Mouse (Mus musculus) frontal cortex, postnatal 14 days (tissue): ENCODE results near the gene Pak4.
"Not testable (repeated sequence)": the region's sequence is repeated elsewhere in the genome, so short reads cannot be mapped to it uniquely, and the experiment has no call there.

ENCODE experiments used
- DNase-seq, 2 experiments: peaks; one replicate each; pipeline ENCODE4 v3.0.0; 2022; ENCODE audit warnings: low spot score in 2 of 2

Gene Pak4

DNA sequence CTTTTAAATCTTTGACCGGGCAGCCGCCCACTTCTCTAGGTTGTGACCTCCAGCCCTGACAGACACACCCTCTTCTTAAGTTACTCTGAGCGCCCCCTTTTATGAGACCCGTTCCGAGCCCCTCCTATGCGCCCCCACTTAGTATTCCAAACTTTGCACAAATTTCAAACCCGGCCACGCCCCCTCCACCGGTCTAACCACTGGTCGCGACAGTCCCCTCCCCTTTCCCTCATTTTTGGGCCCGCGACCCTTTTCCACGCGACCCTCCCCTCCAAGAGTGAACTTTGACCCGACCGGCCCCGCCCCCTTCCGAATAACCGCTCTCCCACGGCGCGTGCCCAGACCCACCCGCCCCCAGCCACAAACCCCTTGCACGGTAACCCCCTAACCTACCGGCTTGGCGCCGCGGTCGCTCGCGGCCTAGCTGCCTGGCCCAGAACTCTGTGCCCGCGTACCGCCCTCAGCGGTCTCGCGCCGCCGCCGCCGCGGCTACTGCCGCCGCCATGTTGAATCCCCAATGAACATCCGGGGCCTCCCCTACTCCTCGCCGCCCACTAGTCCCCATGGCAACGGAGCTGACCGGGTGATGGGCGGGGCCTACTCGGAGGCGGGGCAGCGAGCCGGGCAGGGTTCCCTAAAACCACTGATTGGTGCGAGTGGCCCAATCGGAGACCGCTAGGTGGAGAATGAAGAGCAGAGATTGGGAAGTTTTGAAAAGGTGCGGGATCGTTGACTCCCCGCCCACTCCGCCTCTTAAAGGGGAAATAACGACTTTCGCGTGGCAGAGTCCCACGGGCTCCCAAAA lies at the start of gene Pak4, which contains the start of gene Samd4b:
Gene Pak4, minus strand, starts transcription at position 544 of the 805 bp plus-strand sequence.
Gene Samd4b, minus strand, starts transcription at position 503 of the 805 bp plus-strand sequence.
- DNase-seq = peak; percentile 98 to 99

DNA sequence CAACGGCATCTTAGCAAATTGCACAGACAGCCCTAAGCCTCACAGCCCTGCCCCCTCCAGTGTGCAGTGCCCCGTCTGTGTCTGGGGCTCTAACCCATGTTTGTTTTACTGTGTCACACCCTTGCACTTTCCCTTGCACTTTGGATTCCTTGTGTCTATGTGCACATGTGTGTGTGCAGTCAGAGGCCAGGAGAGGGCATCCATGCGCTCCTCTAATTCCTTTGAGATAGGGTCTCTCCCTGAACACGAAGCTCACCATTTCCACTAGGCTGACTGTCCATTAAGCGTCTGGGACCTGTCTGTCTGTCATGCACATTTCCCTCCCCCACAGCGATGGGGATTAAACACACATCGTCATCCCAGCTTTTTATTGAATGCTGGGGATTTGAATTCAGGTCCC lies 49.0 kb upstream of the Pak4 start:
- no peak for DNase-seq

DNA sequence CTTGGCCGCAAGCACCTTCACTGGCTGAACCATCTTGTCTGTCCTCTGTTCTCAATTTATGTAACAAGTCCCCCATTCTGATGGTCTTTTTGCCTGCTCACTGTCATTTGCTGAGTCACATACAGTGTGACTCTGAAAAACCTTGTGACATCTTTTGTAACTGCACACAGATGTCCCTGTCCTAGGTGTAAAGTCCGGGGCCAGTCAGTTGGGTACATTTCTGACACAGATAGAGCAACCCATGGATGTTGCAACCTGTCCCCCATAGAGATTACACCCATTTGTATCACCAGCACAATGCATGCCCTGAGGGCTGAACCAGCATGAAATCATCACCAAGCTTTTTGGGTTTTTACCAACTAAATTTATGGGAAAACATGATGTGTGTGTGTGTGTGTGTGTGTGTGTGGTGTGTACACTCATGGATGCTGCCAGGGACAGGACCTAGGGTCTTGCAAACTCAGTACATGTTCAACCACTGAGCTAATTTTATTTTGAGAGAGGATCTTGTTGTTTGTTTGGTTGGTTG lies 48.0 kb upstream of the Pak4 start:
- no peak for DNase-seq

DNA sequence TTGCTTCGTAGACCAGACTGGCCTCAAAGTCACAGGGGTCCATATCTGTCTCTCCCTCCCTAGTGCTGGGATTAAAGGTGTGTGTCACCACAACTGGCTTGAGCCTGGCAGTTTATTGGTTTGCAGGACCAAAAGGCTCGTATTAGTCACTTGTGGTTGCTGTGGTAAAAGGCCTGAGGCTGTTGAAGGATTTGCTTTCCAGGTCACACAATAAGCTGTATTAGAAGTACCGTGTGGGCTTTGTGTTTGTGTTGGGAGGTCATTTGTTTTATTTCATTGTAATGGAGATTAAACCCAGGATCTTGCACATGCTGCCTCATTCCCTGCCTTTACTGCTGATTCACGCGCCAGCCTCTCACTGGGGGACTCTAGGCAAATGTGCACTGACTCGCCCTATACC lies 47.4 kb upstream of the Pak4 start:
- no peak for DNase-seq

DNA sequence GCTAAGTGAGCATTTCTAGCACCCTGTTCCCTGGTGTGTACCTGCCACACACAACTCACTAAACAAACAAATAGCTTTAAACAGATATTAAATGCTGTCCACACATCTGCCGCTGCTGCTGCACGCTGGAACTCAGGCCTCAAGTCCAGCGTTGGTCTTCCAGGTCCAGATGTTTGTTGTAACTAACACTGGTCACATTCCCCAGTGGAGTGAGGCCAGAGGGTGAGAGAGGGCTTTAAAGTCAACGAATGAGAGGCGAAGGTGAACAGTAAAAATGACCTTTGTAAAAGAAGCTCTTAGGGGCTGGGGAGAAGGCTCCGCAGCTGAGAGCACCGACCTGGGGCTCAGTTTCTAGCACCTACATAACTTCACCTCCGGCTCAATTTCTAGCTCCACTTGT lies 43.6 kb upstream of the Pak4 start:
- DNase-seq = no peak

DNA sequence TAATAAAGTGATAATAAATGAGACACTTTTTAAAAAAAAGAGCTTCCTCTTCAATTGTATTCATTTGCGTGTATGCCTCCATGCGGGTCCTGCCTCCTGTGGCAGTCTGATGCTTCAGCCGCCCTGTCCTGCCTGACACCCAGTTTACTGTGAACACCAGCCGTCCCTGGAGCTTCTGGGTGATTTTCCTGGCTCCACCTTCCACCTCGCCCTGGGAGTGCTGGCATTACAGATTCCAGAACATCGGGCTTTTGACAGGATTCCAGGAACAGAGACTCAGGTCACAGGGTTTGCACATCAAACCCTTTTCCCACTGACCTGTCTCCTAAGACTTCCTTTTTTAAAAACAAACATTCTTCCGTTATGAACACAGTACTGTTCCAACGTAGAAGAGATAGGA lies 39.5 kb upstream of the Pak4 start:
- DNase-seq = no peak

DNA sequence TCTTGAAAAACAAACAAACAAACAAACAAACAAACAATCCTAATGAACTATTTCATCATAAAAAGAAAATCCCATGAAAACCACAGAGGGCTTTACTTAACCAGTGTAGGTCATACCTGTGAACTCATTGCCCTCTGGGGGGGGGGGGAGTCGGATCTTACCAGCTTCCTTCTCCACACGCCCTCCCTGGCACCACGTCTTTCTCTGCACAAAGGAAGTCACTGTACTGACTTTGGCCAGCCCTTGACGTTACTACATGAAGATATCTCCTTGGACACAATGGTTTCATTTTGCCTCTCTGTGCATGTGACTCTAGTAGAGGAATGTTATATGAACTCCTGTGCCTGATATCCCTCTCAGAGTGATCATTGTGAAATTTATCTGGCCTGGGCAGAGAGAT lies 36.1 kb upstream of the Pak4 start:
- no peak for DNase-seq

DNA sequence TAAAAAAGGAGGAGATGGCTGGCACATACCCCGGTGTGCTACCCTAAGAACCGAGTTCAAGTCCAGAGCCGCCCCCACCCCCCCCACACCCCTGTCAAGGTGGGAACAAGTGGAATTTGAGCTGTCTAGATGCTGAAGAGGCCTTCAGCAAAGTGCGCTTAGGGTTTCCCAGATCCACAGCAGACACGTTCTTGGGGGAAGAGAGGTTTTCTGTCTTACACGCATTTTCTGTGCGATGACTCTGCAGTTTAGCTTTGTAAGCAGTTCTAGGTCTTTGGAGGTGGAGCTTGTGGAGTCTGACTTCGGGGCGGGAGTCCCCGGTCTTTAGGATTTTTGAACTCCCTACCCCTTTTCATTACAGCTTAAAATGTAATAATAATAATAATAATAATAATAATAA lies 33.1 kb upstream of the Pak4 start, which contains the start of gene Acp7:
Gene Acp7, minus strand, starts transcription at position 260 of the 400 bp plus-strand sequence.
- no peak for DNase-seq

DNA sequence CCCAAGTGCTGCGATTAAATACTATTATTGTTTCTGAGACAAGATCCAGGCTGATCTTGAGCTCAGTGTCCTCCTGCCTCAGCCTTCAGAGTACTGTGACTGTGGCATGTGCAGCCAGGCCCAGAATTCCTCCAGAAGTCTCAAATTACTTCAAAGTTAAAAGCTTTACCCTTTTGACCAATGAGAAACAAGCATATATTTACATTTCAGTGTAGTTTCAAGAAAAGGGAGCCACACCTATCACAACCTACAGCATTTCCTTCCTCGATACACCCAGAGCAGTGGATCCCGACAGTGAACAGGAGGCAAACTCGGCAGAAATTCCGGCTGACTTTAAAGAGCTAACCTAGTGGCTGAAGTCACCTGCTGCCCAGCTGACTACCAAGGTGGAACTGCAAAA lies 26.8 kb upstream of the Pak4 start:
- DNase-seq = no peak

DNA sequence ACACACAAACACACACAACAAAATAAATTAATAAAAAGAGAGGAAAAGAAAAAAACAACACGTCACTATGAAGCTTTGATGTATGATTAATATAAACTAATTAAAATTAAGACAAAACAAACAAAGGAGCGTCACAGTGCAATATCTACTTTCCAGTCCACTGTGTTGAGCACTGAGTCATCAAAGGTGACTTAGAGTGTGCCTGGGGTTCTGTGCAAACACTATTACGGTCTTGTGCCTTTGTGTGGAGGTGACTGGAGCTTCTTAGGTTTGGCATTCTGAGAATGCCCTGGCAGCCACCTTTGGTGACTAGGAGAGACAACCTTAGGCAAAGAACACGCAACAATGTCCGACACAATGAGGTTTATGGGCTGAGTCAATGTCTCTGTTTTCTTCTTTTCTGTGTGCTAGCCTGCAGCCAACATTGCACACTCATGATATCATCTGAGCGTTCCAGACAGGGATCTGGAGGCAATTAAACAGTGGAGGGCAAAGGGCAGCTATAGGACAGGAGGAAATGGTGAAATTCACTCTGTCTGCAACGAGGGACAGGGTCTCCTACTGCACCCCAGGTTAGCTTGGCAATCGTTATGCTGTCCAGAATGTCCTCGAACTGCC lies 21.2 kb upstream of the Pak4 start:
- no peak for DNase-seq

DNA sequence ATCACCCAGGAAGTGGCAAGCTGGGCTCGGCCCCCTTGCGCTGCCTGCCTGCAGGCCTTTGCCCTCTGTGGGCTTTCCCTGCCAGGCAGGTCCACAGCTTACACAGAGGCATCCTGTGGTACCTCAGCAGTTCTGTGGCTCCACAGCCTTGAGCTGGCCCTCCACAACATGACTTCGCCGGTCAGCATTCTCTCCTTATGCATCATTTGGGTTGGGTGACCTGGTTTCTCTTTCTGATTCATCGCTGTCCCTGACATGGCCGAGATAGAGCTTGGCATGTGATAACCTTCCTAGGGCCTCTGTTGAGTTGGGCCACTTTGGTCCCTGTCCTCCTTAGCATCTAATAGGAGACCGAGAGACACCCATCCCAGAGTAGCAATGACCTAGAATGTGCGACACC lies 8.0 kb upstream of the Pak4 start:
- no peak for DNase-seq

DNA sequence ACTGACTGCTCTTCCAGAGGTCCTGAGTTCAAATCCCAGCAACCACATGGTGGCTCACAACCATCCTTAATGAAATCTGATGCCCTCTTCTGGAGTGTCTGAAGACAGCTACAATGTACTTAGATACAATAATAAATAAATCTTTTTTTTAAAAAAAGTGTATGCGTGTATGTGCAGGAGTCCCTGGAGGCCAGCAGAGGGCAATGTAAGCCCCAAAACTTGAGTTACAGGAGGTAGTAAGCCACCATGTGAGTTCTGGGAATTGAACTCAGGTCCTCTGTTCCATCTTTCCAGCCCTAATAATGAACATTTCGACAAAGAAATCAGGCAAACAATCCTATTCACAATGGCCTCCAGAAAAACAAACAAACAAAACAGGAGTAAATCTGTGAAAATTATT lies 5.8 kb upstream of the Pak4 start:
- DNase-seq = not testable (repeated sequence)

DNA sequence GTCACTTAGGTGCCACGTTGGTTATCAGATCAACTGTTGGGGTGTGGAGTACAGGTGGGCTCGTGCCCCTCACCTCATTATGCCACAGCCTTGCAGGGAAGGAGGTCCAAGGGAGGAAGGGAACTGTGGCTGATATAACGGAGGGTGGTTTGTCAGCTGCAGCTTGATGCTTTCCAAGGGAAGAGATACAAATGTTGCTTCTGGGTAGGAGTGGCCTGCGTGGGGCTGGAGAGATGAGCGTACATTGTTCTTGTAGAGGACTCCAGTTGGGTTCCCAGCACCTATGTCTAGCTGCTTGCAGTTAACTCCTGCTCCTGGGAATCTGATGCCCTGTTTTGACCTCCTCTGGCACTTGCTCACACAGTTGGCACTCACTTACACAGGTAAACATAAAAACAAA lies 5.2 kb upstream of the Pak4 start:
- no peak for DNase-seq

DNA sequence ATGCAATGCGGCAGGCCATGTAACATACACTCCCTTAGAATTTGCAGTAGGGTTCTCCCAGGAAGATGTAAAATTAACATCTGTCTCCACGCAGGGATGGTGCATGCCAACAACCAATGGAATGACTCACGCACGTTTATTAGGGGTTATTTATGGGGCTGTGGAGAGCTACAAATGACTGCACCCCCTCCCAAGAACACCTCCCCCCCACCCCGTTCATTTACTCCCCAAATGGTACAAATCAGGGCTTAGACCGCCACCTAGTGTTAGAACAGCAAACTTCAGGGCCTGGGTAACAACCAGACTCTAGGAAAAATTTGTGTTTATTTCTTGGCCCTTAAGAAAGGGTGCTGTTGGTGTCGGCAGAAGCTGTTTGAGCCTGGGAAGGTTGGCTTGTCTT lies 3.7 kb upstream of the Pak4 start:
- DNase-seq = peak in 1 of 2 experiments; percentile 65

DNA sequence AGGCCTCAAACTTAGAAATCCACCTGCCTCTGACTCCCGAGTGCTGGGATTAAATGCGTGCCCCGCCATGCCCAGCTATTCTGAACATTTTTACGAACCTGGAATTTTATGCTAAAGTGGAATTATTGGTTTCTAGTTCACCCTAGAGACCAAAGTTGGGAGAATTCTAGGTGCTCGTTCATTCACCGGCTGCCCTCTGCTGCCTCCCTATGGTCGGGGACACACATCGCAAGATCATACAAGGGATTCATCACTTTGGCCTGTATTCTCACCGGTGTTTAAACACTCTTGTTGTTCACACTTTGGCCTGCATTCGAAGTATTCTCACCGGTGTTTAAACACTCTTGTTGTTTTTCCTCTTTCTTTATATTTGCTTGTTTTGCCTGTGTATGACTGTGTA lies 3.0 kb upstream of the Pak4 start:
- peak; percentile 44 to 70 for DNase-seq

DNA sequence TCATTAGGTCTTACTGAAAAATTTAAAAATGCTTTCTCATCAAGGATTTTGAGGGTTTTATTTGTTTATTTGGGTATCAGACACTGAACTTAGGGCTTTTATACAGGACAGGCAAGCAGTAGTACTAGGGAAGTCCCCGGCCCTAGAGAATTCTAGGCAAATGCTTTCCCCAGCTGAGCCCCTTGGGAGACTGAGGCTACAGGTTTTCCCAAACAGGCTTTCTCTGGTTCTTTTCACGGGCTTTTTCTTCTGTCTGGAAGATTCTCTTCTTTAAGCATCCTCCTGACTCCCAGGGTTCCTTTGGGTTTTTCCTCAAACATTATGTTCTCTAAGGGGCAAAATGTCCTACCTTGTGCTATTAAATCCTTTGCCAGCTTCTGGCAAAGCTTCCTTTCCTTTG lies 966 bp upstream of the Pak4 start:
- no peak for DNase-seq

DNA sequence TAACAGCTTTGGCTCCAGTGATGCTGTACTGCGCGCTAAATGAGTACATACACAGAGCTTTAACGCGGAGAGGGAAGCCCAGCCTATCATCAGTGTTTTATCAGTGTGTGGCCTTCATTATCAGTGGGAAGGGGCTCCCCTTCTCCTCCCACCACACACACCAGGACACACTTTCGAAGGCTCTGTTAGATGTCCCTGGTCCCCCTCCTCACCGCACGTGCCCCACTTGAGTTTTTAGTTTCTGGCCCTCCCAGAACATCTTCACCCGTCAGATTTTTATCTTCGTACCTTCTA lies 761 bp downstream of the Pak4 start:
- no peak for DNase-seq

DNA sequence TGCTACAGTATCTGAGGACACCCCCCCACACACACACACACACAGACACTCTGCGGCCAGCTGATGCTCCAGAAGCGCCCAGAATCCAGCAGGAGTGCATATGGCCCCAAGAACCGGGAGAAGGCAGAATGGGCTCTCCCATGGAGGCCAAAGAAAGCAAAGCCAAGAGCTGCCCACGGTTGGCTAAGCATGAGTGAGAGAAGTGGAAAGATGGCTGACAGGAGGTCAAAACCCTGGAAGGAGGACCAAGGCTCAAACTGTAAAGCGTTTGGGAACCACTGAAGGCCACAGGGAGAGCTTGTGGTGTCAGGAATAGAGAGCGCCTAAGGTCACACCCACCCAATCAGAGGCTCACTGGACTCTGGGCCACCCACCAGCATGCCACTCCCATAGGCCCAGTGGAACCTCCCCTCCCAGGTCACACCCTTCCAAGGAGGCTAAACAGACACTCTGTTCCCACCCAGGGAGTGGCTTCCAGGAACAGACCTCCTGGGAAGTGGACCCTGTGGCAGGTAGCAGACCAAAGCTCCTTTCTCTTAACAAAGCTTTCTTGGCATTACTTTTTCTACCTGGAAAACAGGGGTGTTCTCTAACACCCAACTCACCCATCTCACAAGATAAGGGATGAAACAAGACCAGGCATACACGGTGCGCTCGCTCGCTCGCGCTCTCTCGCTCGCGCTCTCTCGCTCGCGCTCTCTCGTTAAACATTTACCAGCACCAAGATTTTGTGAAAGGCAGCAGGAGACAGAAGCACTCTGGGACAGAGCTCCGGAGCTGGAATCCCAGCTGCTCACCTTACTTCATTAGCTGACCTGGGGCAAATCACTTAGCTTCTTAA lies 1.3 kb downstream of the Pak4 start:
- no peak for DNase-seq

DNA sequence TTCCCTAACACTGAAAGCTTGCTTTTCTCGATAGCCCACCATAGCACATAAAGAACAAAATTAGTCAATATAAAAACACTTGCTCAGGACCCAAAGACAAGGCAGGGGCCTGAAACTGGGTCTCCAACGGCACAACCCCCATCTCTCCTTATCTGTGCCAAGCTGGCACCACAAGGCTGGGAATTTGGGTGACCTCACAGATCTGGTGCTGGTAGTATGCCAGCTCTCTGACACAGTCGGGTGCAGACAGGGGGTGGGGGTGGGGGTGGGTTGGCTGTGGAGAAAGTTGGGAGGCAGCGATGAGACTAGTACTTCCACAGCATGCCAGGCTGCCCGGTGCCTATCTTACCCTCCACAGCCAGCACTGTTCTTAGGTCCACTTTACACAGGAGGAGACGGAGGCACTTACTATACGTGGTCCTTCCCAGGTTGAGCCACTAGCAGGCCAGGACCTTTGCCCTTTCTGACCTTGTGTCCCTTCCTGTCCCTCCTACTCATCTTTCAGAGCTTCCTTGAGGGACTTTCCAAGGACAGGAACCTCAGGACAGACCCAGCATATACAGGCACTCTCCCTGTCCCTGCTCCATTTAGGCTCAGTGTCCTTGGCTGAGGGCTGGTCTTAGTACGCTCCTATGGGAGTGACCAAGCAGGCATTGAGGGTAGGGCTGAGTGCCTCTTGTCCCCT lies 2.1 kb downstream of the Pak4 start:
- DNase-seq = no peak

DNA sequence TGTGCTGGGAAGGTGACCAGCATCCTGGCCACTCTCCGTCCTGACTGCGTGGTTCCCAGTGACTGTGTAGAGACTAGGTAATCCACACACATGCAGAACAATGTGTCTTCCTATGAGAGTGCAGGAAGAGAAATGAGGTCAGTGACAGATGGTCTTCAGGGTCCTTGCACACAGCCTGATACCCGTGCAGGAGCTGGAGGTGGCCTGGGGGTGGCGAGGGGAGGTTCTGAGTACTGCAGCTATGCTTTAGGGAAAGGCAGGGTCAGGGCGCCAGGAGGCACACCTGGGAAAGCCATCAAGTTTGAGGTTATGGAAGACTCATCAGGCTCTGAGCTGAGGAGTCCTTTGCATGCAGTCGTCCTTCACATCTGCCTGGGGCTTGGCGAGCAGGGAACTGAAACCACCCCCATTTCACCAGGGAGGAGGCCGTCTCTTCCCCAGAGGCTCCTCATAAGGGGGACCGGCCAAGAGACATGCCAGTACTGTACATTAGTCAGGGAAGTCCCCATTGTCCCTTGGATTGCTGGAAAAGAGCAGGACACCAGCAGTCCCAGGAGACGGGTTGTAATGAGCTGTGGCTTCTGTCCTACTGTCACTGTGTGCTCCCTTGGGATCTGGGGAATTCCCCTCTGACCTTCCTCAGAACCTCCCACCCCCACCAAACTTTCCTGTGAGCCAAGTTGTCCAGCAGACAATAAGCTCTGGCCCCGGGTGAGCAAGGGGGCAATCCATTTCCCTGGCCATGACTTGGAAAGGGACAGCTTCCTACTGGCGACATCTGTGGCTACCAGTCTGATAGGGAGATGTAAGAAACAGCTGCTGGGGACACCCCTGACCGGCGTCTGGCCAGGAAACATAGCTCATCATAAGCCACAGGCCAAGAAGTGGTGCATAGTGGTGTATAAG lies 4.5 kb downstream of the Pak4 start:
- DNase-seq = no peak

DNA sequence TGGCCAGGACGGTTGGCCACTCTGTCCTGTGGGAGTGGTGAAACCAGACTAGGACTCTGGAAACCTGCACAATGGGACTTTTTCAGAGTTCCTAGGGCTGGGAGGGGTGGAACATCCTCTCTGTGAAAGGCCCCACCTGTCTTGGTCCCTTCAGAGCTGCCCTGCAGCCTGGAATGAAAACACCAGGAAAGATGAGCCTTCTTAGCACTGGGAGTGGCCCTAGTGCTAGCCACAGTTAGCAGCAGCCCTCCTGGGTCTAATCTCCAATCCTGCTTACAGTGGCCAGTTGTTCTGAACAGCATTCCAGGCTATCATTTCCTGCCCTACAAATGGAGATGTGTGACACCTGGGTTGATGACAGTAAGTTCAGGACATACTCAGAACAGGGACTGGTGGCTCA lies 6.1 kb downstream of the Pak4 start:
- DNase-seq = no peak
